Mouse (Mus musculus): Measurements from ENCODE around the gene C1qtnf7. TPM values are rescaled to one million over a fixed set of nuclear protein-coding genes. Genes with fewer than 3 reads are reported as not detected.

The C1qtnf7 gene
- polyA plus RNA-seq, 1 experiment from 2014 or later = 0.12 TPM

DNA sequence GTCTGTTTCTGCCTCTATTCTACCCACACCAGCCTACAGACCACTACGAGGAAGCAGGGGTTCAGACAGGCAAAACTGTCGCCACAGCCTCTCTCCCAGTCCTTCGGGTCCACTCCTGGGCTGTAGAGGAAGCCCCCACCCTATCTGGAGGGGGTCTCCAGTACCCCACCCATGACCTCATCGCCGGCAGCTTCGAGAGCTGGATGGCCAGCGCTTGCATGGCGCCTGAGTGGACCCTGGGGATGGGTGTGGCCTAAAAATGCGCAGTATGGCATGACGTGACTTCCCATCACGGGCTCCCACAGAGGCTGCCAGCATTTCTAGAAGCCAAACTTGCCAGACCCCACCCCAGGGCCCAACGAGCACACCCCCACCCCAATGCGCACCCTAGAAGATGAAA is 2.0 kb downstream of the C1qtnf7 start:
- Histone ChIP-seq H3K27ac (replicated peaks) (no peak overlapping the region), H3K4me3 (no peak overlapping the region), H3K4me1 (no peaks in the 10 kb centered on the region), H3K9me3 (replicated peaks) (no peaks in the 10 kb centered on the region), H3K36me3 (no peaks in the 10 kb centered on the region), H3K27me3 (ENCODE audit: low read depth, poor library complexity, severe bottlenecking) (no peaks in the 10 kb centered on the region)
- DNase-seq (ENCODE audit: low spot score) = no peak
- WGBS = 93% methylated on average over 13 of the region's 13 CpGs

DNA sequence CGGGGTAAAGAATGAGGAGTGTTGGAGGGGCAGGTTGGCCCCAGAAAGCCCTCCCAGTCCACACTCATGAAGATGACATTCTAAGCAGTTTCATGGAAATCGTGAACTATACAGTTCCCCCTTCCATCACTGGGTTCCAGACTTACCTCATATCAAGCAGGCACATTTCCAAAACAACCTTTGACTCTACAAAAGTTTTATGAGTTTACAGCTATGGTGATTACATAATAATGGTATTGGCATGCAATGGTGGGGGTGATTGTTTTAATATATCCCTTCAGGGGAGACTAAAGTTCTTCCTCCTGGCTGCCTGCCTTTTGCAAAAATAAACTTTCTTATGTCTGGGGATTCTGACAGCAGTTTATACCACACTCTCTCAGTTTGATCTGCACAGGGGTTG is 4.6 kb downstream of the C1qtnf7 start:
- Histone ChIP-seq H3K27me3 (ENCODE audit: low read depth, poor library complexity, severe bottlenecking) (no peaks in the 10 kb centered on the region), H3K9me3 (replicated peaks) (no peaks in the 10 kb centered on the region), H3K27ac (replicated peaks) (no peak overlapping the region), H3K4me3 (no peak overlapping the region), H3K36me3 (no peaks in the 10 kb centered on the region), H3K4me1 (no peaks in the 10 kb centered on the region)
- DNase-seq (ENCODE audit: low spot score) = no peak
- WGBS = 85% methylated on average over 2 of the region's 2 CpGs

DNA sequence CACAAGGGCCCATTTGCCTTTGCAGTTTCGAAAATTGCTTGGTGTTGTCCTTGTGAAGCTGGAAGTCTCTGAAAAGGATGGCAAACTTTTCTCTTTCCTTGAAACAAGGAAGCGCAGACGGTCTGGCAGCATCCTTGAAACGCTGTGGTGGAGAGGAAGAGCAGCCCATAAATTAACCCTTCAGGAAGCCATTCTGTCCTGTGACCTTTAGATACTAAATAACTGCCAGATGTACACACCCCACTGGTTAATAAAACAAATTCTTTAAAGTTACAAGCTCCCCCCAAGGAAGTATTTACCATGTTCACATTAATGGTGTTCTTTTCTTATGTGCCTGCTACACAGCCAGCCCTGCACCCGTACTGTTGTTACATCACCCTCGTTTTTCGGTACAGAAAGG is 6.0 kb downstream of the C1qtnf7 start:
- Histone ChIP-seq H3K36me3 (no peaks in the 10 kb centered on the region), H3K9me3 (replicated peaks) (no peaks in the 10 kb centered on the region), H3K4me3 (no peak overlapping the region), H3K27ac (replicated peaks) (no peak overlapping the region), H3K27me3 (ENCODE audit: low read depth, poor library complexity, severe bottlenecking) (no peaks in the 10 kb centered on the region), H3K4me1 (no peaks in the 10 kb centered on the region)
- DNase-seq (ENCODE audit: low spot score) = no peak
- 79% methylated on average over 7 of the region's 7 CpGs for WGBS

DNA sequence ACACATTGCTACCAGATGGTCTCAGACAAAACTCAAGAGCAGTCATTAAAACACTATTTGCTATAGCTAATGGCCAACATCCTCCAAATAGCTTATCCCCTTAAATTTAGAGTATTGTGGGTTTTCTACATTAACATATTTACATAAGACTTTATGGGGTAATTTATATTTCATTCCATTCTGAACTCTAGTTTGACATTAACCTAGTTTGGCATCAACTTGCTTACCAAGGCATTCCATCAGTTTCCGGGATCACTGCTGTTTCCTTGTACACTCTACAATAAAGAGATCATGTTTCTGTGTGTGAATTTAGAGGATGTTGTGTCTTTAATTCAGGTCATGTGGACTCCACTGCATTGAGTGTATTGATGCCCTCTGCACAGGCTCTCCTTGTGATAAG is 7.5 kb downstream of the C1qtnf7 start:
- H3K27ac ChIP-seq (replicated peaks) = no peak overlapping the region
- WGBS = 77% methylated on average over 1 of the region's 1 CpGs
- H3K36me3 ChIP-seq = no peaks in the 10 kb centered on the region
- no peaks in the 10 kb centered on the region for H3K27me3 ChIP-seq (ENCODE audit: low read depth, poor library complexity, severe bottlenecking)
- H3K4me3 ChIP-seq = no peak overlapping the region
- H3K4me1 ChIP-seq = no peaks in the 10 kb centered on the region
- H3K9me3 ChIP-seq (replicated peaks) = no peaks in the 10 kb centered on the region
- DNase-seq (ENCODE audit: low spot score) = no peak

DNA sequence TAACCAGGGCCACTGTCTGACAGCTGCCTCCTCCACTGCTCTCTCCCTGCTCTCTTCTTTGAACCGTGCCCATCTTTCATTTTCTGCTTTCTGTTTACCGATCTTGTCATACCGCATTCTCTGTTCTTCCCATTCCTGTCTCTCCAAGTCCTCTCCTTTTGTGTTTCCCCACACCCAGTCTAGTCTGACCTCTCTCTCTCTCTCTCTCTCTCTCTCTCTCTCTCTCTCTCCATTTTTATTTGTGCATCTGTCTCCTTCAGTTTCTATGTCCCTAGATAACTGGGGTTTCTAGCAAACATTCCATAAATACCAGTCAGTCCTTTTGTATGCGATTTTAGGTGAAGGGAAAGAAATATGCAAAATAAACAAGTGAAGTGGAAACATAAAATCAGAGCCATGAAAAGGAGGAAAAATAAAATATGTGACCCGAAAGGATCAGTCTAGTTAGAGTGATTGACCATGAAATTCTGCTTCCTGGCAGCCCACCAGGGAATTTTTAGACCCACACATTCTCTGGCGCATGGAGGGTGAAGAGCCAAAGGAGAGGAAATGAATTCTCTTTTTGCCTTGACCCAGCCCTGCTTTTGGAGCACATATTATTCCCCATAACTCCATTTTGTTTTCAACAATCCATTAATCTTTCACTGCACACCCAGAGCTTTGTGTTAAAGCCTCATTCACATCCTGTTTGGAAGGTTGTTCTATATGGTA is 11.7 kb downstream of the C1qtnf7 start:
- H3K36me3 ChIP-seq = no peaks in the 10 kb centered on the region
- no peaks in the 10 kb centered on the region for H3K4me1 ChIP-seq
- no peak overlapping the region for H3K27ac ChIP-seq (replicated peaks)
- DNase-seq (ENCODE audit: low spot score) = no peak
- 82% methylated on average over 6 of the region's 6 CpGs for WGBS
- H3K4me3 ChIP-seq = no peak overlapping the region
- H3K9me3 ChIP-seq (replicated peaks) = no peaks in the 10 kb centered on the region
- no peaks in the 10 kb centered on the region for H3K27me3 ChIP-seq (ENCODE audit: low read depth, poor library complexity, severe bottlenecking)

DNA sequence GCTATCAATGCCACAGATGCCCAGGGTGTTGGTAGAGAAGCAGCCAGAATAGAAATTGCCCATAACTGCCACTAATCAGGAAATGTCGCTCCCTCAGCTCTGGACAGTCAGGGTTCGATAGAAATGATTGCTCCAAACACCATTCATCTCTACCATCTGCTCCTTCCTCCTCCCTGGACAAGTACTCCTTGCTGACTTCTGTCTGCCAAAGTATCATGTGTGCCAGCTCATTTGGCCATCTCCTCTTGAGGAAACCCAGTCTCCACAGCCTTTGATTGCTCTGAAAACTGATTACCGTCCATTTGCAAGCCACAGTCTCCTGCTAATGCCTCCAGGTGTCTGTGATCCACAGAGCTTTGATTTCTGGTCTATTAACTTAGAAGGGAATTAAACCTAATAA is 14.8 kb downstream of the C1qtnf7 start:
- no peaks in the 10 kb centered on the region for H3K36me3 ChIP-seq
- no peak overlapping the region for H3K27ac ChIP-seq (replicated peaks)
- no peaks in the 10 kb centered on the region for H3K27me3 ChIP-seq (ENCODE audit: low read depth, poor library complexity, severe bottlenecking)
- H3K4me3 ChIP-seq = no peak overlapping the region
- DNase-seq (ENCODE audit: low spot score) = no peak
- H3K4me1 ChIP-seq = no peaks in the 10 kb centered on the region
- no peaks in the 10 kb centered on the region for H3K9me3 ChIP-seq (replicated peaks)
- 90% methylated on average over 3 of the region's 3 CpGs for WGBS

DNA sequence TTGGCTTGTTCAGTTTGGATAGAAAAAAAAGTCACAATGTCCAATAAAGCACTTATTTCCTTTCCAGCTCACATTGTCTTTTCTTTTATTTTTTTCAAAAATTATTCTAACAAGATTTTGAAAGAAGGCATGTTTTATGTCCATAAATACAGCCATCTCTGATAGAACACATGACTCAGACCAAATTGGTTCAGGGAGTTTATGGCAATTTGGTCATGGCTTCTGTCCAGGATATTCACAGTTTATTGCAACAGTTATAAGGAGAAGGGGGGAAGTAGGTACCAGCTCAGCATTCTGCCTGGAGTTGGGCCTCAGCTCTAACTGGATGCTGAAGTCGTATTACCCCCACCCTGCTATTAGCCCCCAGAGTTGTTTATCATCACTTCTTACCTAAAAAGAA is 15.5 kb downstream of the C1qtnf7 start:
- no peak for DNase-seq (ENCODE audit: low spot score)
- no peaks in the 10 kb centered on the region for H3K9me3 ChIP-seq (replicated peaks)
- WGBS = 96% methylated on average over 1 of the region's 1 CpGs
- H3K36me3 ChIP-seq = no peaks in the 10 kb centered on the region
- H3K27ac ChIP-seq (replicated peaks) = no peak overlapping the region
- no peak overlapping the region for H3K4me3 ChIP-seq
- H3K4me1 ChIP-seq = no peaks in the 10 kb centered on the region
- H3K27me3 ChIP-seq (ENCODE audit: low read depth, poor library complexity, severe bottlenecking) = no peaks in the 10 kb centered on the region

DNA sequence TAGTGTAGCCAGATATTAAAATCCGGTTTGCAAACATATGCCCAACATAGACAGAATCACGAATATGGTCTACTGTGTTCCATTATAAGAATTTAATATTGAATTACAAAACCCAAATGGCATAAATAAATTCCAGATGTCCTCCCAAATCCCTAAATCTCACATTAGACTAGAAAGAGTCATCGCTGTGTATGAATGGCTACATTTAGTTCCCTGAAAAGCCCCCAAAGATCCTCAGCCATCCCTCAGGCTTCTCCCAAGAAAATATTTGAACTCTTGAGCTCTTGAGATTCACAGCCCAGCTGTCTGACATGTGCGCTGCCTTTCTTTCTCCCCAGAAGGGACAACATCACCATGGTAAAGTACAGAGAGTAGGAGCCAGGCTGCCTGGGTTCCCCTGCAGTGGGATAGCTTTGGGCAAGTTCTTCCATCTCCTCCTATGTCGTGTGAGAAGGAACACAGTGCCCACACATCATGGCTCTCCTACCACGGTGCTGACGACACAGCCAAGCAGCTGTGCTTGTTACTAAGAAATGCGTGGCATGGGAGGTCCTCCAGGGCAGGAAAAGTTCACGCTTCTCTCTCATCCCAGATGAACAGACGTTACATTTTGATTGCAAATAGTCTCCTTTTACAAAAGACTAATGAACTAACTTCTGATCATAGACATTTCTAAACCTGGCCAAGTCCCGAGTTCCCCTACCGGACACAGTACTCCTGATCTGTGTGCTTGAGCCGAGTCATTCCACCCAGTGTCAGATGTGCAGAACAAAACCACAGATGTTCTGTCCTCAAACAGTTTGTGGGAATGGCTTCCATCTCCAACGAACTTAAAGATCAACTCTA is 23.2 kb downstream of the C1qtnf7 start:
- Histone ChIP-seq H3K27ac (replicated peaks) (no peak overlapping the region), H3K4me1 (no peaks in the 10 kb centered on the region), H3K9me3 (replicated peaks) (no peaks in the 10 kb centered on the region), H3K36me3 (no peaks in the 10 kb centered on the region), H3K27me3 (ENCODE audit: low read depth, poor library complexity, severe bottlenecking) (no peaks in the 10 kb centered on the region), H3K4me3 (no peak overlapping the region)
- DNase-seq (ENCODE audit: low spot score) = no peak
- WGBS = 89% methylated on average over 14 of the region's 14 CpGs

DNA sequence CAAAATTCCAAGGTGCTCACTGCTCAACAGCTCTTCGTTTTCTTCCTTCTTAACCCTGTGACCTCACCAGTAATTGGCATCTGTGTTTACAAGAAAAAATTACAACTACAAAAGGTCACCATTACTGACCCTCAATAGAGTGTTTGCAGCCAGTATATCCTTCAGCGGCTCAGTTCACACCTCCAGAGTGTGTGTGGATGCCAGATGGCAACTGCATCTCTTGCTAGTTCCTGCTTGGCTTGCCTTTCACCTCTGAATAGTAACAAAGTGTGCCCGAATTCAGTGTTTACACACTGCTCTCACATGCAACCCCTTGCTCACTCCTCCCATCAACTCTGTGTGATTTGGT is 23.8 kb downstream of the C1qtnf7 start:
- Histone ChIP-seq H3K9me3 (replicated peaks) (peaks cover under 1% of the 10 kb centered on the region; the same call in 1 of the 2 replicates), H3K27me3 (ENCODE audit: low read depth, poor library complexity, severe bottlenecking) (no peaks in the 10 kb centered on the region), H3K4me1 (no peaks in the 10 kb centered on the region), H3K27ac (replicated peaks) (no peak overlapping the region), H3K36me3 (no peaks in the 10 kb centered on the region), H3K4me3 (no peak overlapping the region)
- DNase-seq (ENCODE audit: low spot score) = no peak
- WGBS = 72% methylated on average over 3 of the region's 3 CpGs

DNA sequence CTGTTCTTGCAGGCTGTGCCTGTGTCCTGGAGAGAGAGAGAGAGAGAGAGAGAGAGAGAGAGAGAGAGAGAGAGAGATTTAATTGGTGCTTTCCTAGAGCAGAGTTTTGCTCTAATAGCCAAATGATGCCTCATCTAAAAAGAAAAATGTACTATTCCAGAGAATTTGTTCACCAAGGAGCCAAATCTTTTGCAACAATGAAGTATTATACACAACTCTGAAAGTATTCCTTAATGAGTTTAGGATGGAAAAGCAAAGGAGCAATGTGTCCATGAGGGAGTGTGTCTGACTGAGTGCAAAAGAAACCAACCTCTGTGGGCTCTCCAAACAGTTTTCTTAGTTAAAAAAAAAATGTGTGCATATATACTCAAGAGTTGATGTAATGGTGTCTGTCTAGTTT is 24.5 kb downstream of the C1qtnf7 start:
- H3K4me3 ChIP-seq = no peak overlapping the region
- H3K9me3 ChIP-seq (replicated peaks) = peaks cover 8% of the 10 kb centered on the region; the same call in 1 of the 2 replicates
- no peak for DNase-seq (ENCODE audit: low spot score)
- no peaks in the 10 kb centered on the region for H3K27me3 ChIP-seq (ENCODE audit: low read depth, poor library complexity, severe bottlenecking)
- H3K27ac ChIP-seq (replicated peaks) = no peak overlapping the region
- H3K4me1 ChIP-seq = no peaks in the 10 kb centered on the region
- H3K36me3 ChIP-seq = no peaks in the 10 kb centered on the region

DNA sequence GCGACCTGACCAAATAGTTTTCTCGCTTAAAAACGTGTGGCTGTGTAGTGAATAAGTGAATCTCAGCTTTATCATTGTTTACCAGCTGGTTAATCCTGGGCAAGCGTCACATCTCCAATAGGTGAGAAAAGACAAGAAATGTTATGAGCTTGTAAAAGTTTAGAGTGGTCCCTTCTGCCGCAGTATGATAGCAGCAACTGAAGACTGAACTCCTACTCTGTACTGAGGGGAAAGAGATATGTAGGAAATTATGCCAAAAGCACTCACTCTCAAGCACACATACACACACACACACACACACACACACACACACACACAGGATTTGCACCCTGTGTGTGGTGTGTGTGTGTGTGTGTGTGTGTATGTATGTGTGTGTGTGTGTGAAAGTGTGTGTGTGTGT is 26.2 kb downstream of the C1qtnf7 start:
- Histone ChIP-seq H3K4me1 (no peaks in the 10 kb centered on the region), H3K27ac (replicated peaks) (no peak overlapping the region)
- WGBS = 87% methylated on average over 5 of the region's 5 CpGs

DNA sequence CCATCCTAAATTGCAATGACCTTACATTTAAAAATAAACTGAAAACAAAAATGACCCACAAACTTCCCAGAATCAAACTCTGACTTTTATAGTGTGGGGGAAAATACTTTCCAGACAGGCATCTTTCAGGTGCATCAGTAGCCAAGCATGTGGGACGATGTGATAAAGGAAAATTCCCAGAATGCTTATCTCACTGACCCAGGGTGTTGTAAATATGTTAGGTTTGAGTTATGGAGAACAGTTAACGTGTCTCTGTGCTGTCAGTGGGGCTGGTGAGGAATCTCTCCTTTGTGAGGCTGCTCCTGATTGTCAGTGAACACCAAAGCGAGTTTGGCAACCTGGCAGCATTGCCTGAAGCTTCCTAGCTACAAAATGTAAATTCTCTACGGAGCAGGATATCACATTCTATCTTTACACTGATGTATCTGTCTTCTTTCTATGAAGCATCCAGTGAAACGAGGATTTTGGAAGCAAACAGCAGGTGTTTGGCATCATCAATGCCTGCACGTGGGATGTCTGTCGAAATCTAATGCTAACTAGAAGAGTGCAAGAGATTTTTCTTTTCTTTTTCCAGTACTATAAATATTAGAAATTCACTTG is 27.0 kb downstream of the C1qtnf7 start:
- Histone ChIP-seq H3K36me3 (no peaks in the 10 kb centered on the region), H3K4me3 (no peak overlapping the region), H3K9me3 (replicated peaks) (peaks cover 8% of the 10 kb centered on the region; the same call in 1 of the 2 replicates), H3K27ac (replicated peaks) (no peak overlapping the region), H3K4me1 (no peaks in the 10 kb centered on the region), H3K27me3 (ENCODE audit: low read depth, poor library complexity, severe bottlenecking) (no peaks in the 10 kb centered on the region)
- no peak for DNase-seq (ENCODE audit: low spot score)
- 83% methylated on average over 7 of the region's 7 CpGs for WGBS

More for the DNA sequence above, 26.2 kb downstream of the C1qtnf7 start:
- Histone ChIP-seq H3K36me3 (no peaks in the 10 kb centered on the region), H3K4me3 (no peak overlapping the region), H3K27me3 (ENCODE audit: low read depth, poor library complexity, severe bottlenecking) (no peaks in the 10 kb centered on the region), H3K9me3 (replicated peaks) (peaks cover 8% of the 10 kb centered on the region; the same call in 1 of the 2 replicates)
- no peak for DNase-seq (ENCODE audit: low spot score)

DNA sequence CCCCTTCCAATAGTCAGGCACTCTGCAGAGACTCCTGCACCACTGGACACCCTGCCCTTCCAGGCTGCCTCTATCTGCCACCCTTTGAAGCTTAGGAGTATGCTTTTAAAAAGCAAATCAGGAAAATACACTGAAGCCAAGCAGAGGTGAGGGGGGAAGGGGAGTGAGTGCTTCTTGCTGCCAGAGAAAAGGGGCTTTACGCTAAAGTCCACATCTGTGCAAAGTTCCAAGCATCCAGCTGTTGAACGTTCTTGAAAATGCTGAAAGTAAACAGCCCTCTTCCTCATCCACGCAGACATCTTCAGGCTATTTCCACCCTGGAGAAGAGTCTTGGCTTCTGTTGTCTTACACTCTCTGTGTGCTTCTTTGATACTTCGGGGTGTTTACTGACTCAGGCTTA is 34.6 kb downstream of the C1qtnf7 start:
- Histone ChIP-seq H3K36me3 (no peaks in the 10 kb centered on the region), H3K4me1 (peaks cover 9% of the 10 kb centered on the region), H3K27me3 (ENCODE audit: low read depth, poor library complexity, severe bottlenecking) (no peaks in the 10 kb centered on the region), H3K27ac (replicated peaks) (no peak overlapping the region), H3K9me3 (replicated peaks) (no peaks in the 10 kb centered on the region), H3K4me3 (no peak overlapping the region)
- no peak for DNase-seq (ENCODE audit: low spot score)
- WGBS = 65% methylated on average over 4 of the region's 4 CpGs
